Mouse (Mus musculus) E14TG2a.4 (cell line): ENCODE measurements around the gene Ston2.
"Not testable (repeated sequence)": the region's sequence is repeated elsewhere in the genome, so short reads cannot be mapped to it uniquely, and the experiment has no call there.

ENCODE experiments used
- CTCF ChIP-seq: conservative IDR thresholded peaks from 2 replicates; pipeline ENCODE4 v1.5.1; 2014; ENCODE audit warnings: low read length
- NANOG ChIP-seq: IDR thresholded peaks from 2 replicates; pipeline ENCODE4 v1.6.1; 2014; ENCODE audit warnings: borderline replicate concordance, low read length, mixed read lengths

- TF ChIP-seq CTCF, NANOG: not testable (repeated sequence)
Observed at GRCm38 (mm10) chr12:91585815-91586214, 202.4 kb downstream of the Ston2 start.
